ENCODE assay signal across 14 mouse cellular contexts in the genomic region with DNA sequence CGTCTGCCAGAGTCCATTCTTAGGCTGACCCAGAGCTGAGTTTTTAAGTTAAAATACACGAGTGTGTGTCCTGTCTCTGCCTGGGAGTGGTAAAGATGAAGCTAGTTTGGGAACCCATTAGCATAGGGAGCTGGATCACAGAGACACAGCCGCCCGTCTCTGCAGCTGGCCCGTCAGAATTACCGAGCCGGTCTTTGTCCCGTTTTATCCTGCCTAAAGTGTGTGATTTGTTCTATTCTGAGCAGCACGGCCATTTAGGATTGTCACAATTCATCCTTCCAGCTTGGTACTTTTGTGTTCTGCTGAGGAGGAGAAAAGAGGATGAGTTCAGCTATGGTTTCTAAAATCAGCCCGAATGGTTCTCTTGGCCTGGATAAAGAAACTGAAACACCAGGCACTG. TPM values are rescaled to one million over a fixed set of nuclear protein-coding genes. Genes with fewer than 3 reads are reported as not detected.
DNase-seq lines count a peak whose midpoint lies in the region; ATAC-seq and TF ChIP-seq lines count a peak whose summit lies in the region.
"Had no signal": no experiment of that assay in that cellular context is flagged by ENCODE, and none has a peak within 500 bp of the region (broad histone marks: within the 10 kb centered on the region; RNA-seq: fewer than 3 reads in every experiment).

No protein-coding gene starts in this region.

- WGBS in hindbrain, postnatal 0 days: 66% methylated on average over 10 of the region's 10 CpGs
- WGBS in hindbrain, embryonic 13.5 days: 67% methylated on average over 10 of the region's 10 CpGs
- 85% methylated on average over 10 of the region's 10 CpGs for WGBS in liver, embryonic 11.5 days

- ATAC-seq in hindbrain, postnatal 0 days: no peak
- no peak for ATAC-seq in hindbrain, embryonic 13.5 days (ENCODE audit: low FRiP score)
- ATAC-seq in liver, embryonic 11.5 days (replicated peaks; ENCODE audit: low FRiP score): no peak
- ATAC-seq: activated CD4-positive, CD25-positive, alpha-beta regulatory T cell, adult 4 months; inflammation-experienced regulatory T-cells, adult 6 months; liver, embryonic 12.5 days; lung, postnatal 0 days had no signal

- H3K27ac ChIP-seq in hindbrain, postnatal 0 days: peak overlapping the region; percentile 20; the same call in 1 of the 2 replicates
- no peak overlapping the region for H3K27ac ChIP-seq in hindbrain, embryonic 13.5 days
- peak overlapping the region; percentile 88 for H3K27ac ChIP-seq in cortical plate, adult 2 months (ENCODE audit: insufficient read depth, low read length)
- H3K27ac ChIP-seq in liver, embryonic 11.5 days (ENCODE audit: low read depth, low read length): no peak overlapping the region
- H3K27ac ChIP-seq: embryonic facial prominence, embryonic 15.5 days; liver, embryonic 12.5 days had no signal

- intact Hi-C loops in left cerebral cortex, postnatal 36 days (cut with DNase I): loop anchor here (5.0 kb wide), 1 partner anchor 50 kb away; a partner anchor contains a TSS

- no peak overlapping the region for H3K9ac ChIP-seq in hindbrain, postnatal 0 days (replicated peaks; ENCODE audit: low read length)
- no peak overlapping the region for H3K9ac ChIP-seq in hindbrain, embryonic 13.5 days
- H3K9ac ChIP-seq in liver, embryonic 11.5 days (ENCODE audit: low read depth, low read length): no peak overlapping the region
- H3K9ac ChIP-seq: embryonic facial prominence, embryonic 15.5 days; liver, embryonic 12.5 days had no signal

- no peaks in the 10 kb centered on the region for H3K9me3 ChIP-seq in hindbrain, postnatal 0 days (ENCODE audit: low read length)
- no peaks in the 10 kb centered on the region for H3K9me3 ChIP-seq in hindbrain, embryonic 13.5 days
- no peaks in the 10 kb centered on the region for H3K9me3 ChIP-seq in liver, embryonic 11.5 days (ENCODE audit: control insufficient read depth, low read length)
- H3K9me3 ChIP-seq: embryonic facial prominence, embryonic 15.5 days; liver, embryonic 12.5 days had no signal

- H3K4me3 ChIP-seq in hindbrain, postnatal 0 days (ENCODE audit: low read length): no peak overlapping the region
- H3K4me3 ChIP-seq in hindbrain, embryonic 13.5 days: no peak overlapping the region
- no peak overlapping the region for H3K4me3 ChIP-seq in cortical plate, adult 2 months (ENCODE audit: insufficient read depth, low read length)
- H3K4me3 ChIP-seq in liver, embryonic 11.5 days (ENCODE audit: low read depth, low read length): no peak overlapping the region
- H3K4me3 ChIP-seq: embryonic facial prominence, embryonic 15.5 days; liver, embryonic 12.5 days had no signal

- no peaks in the 10 kb centered on the region for H3K36me3 ChIP-seq in hindbrain, postnatal 0 days (ENCODE audit: insufficient read depth, low read length)
- 0 out of 2 replicates have a peak, but pooled peaks cover 4% of the 10 kb centered on the region for H3K36me3 ChIP-seq in hindbrain, embryonic 13.5 days
- H3K36me3 ChIP-seq in liver, embryonic 11.5 days (ENCODE audit: control insufficient read depth, insufficient read depth, low read length): no peaks in the 10 kb centered on the region
- H3K36me3 ChIP-seq: embryonic facial prominence, embryonic 15.5 days had no signal

- no peak for DNase-seq in hindbrain, postnatal 0 days (ENCODE audit: low spot score)
- peak; percentile 87 for DNase-seq in brain, adult 2 months (ENCODE audit: low read depth, low spot score)
- peak; percentile 73 to 75 for DNase-seq in left cerebral cortex, postnatal 36 days (ENCODE audit: low spot score in 2 of 2)
- no peak for DNase-seq in liver, embryonic 11.5 days (ENCODE audit: low spot score)
- no peak for DNase-seq in cerebellum, postnatal 14 days
- DNase-seq: adrenal gland, postnatal 36 days; thymus, adult 18-20 months had no signal

- no peak for TF ChIP-seq POLR2A in cortical plate, adult 2 months (IDR thresholded peaks at IDR 0.05; ENCODE audit: extremely low read depth, insufficient read depth, low read length)

- TF ChIP-seq CTCF in hindbrain, postnatal 0 days (IDR thresholded peaks at IDR 0.05; ENCODE audit: low read depth): no peak
- TF ChIP-seq CTCF in cortical plate, adult 2 months (IDR thresholded peaks at IDR 0.05; ENCODE audit: extremely low read depth, insufficient read depth, low read length): no peak

- H3K4me1 ChIP-seq in hindbrain, postnatal 0 days (ENCODE audit: insufficient read depth, low read length): no peaks in the 10 kb centered on the region
- no peaks in the 10 kb centered on the region for H3K4me1 ChIP-seq in hindbrain, embryonic 13.5 days (replicated peaks)
- peaks cover 11% of the 10 kb centered on the region for H3K4me1 ChIP-seq in cortical plate, adult 2 months (ENCODE audit: control insufficient read depth, insufficient read depth, low read length)
- H3K4me1 ChIP-seq in liver, embryonic 11.5 days (replicated peaks; ENCODE audit: control insufficient read depth, insufficient read depth, low read length): no peaks in the 10 kb centered on the region
- H3K4me1 ChIP-seq: embryonic facial prominence, embryonic 15.5 days; liver, embryonic 12.5 days had no signal

- no peaks in the 10 kb centered on the region for H3K27me3 ChIP-seq in hindbrain, postnatal 0 days (ENCODE audit: insufficient read depth, low read length)
- no peaks in the 10 kb centered on the region for H3K27me3 ChIP-seq in hindbrain, embryonic 13.5 days
- H3K27me3 ChIP-seq in liver, embryonic 11.5 days (replicated peaks; ENCODE audit: control insufficient read depth, insufficient read depth, low read length): no peaks in the 10 kb centered on the region
- H3K27me3 ChIP-seq: embryonic facial prominence, embryonic 15.5 days; liver, embryonic 12.5 days had no signal

- 0 out of 2 replicates have a peak overlapping the region, but pooled peaks have one; percentile 10 for H3K4me2 ChIP-seq in hindbrain, postnatal 0 days (ENCODE audit: low read depth, low read length)
- H3K4me2 ChIP-seq in hindbrain, embryonic 13.5 days: no peak overlapping the region
- no peak overlapping the region for H3K4me2 ChIP-seq in liver, embryonic 11.5 days
- H3K4me2 ChIP-seq: embryonic facial prominence, embryonic 15.5 days; liver, embryonic 12.5 days had no signal

RNA-seq across cellular contexts. Expression of a gene that starts 51.7 kb away (rescaled TPM):
- 48.4 and 49.9 TPM in 2 replicates for total RNA-seq in hindbrain, postnatal 0 days (2014; rRNA removed)
- polyA plus RNA-seq in hindbrain, postnatal 0 days (2015; fragmentation: Nextera tagmentation; extraction: Ambion mirVana): 15.3 and 17.3 TPM in 2 replicates
- 13.4 and 13.7 TPM in 2 replicates for polyA plus RNA-seq in hindbrain, embryonic 13.5 days (2015; fragmentation: Nextera tagmentation; extraction: Ambion mirVana)
- 57.0 and 58.2 TPM in 2 replicates for polyA plus RNA-seq in cortical plate, adult 2 months (2012; rRNA removed)
- 100 to 1,000 TPM in 1 of 2 experiments, 10 to 100 TPM in 1; 87.4 to 102 TPM for total RNA-seq in left cerebral cortex, postnatal 36 days (2021)
- polyA plus RNA-seq in liver, embryonic 11.5 days (2014; fragmentation: Nextera tagmentation; extraction: Ambion mirVana): 9.4 and 10.8 TPM in 2 replicates

RNA-seq across cellular contexts. Expression of a gene that starts 51.9 kb away (rescaled TPM):
- 11.0 and 11.6 TPM in 2 replicates for total RNA-seq in hindbrain, postnatal 0 days (2014; rRNA removed)
- 10.7 and 11.6 TPM in 2 replicates for polyA plus RNA-seq in hindbrain, postnatal 0 days (2015; fragmentation: Nextera tagmentation; extraction: Ambion mirVana)
- polyA plus RNA-seq in hindbrain, embryonic 13.5 days (2015; fragmentation: Nextera tagmentation; extraction: Ambion mirVana): 11.8 and 14.0 TPM in 2 replicates
- polyA plus RNA-seq in cortical plate, adult 2 months (2012; rRNA removed): 13.1 and 14.0 TPM in 2 replicates
- 10 to 100 TPM; 33.4 to 34.7 TPM for total RNA-seq in left cerebral cortex, postnatal 36 days (2021)
- polyA plus RNA-seq in liver, embryonic 11.5 days (2014; fragmentation: Nextera tagmentation; extraction: Ambion mirVana): 30.4 and 33.8 TPM in 2 replicates

Comparison
In these comparisons a context has a peak if more than half of its experiments do, and no peak if none do; other contexts are left out.
1. H3K27ac ChIP-seq: peak in hindbrain, postnatal 0 days (single experiment) and cortical plate, adult 2 months (single experiment); none in hindbrain, embryonic 13.5 days (single experiment) and liver, embryonic 11.5 days (single experiment).
2. DNase-seq: peak in brain, adult 2 months (single experiment) and left cerebral cortex, postnatal 36 days (2 of 2); none in hindbrain, postnatal 0 days (single experiment), liver, embryonic 11.5 days (single experiment) and cerebellum, postnatal 14 days (0 of 2).